ENCODE assay signal across 8 mouse cellular contexts in genomic region chr13:57476700-57477099, GRCm38 (mm10).
DNase-seq lines count a peak whose midpoint lies in the region; ATAC-seq and TF ChIP-seq lines count a peak whose summit lies in the region.
"Had no signal": no experiment of that assay in that cellular context is flagged by ENCODE, and none has a peak within 500 bp of the region (broad histone marks: within the 10 kb centered on the region; RNA-seq: fewer than 3 reads in every experiment).

No protein-coding gene starts in this region.

- 28% methylated on average over 6 of the region's 6 CpGs for WGBS in liver, embryonic 11.5 days
- WGBS in midbrain, embryonic 16.5 days: 30% methylated on average over 6 of the region's 6 CpGs

- peak; percentile 43 for DNase-seq in liver
- DNase-seq in liver, embryonic 11.5 days (ENCODE audit: low spot score): no peak
- peak; percentile 81 for DNase-seq in brain, adult 2 months (ENCODE audit: low read depth, low spot score)
- DNase-seq in cerebellum, postnatal 14 days: peak; percentile 72 to 74
- DNase-seq in layer of hippocampus, adult 2 months (ENCODE audit: low spot score in 2 of 2): peak; percentile 37 to 56
- DNase-seq in right cerebral cortex, postnatal 25 days: peak; percentile 43

- no peaks in the 10 kb centered on the region for H3K4me1 ChIP-seq in liver, embryonic 11.5 days (replicated peaks; ENCODE audit: control insufficient read depth, insufficient read depth, low read length)
- no peaks in the 10 kb centered on the region for H3K4me1 ChIP-seq in midbrain, embryonic 16.5 days (ENCODE audit: control insufficient read depth, insufficient read depth, low read length)

- H3K4me3 ChIP-seq in liver, embryonic 11.5 days (ENCODE audit: low read depth, low read length): no peak overlapping the region
- H3K4me3 ChIP-seq in layer of hippocampus, adult 2 months: no peak overlapping the region
- H3K4me3 ChIP-seq in midbrain, embryonic 16.5 days (ENCODE audit: low read depth, low read length): no peak overlapping the region
- H3K4me3 ChIP-seq: myocyte had no signal

- no peak overlapping the region for H3K4me2 ChIP-seq in liver, embryonic 11.5 days
- no peak overlapping the region for H3K4me2 ChIP-seq in midbrain, embryonic 16.5 days (ENCODE audit: low read length)

- H3K36me3 ChIP-seq in liver, embryonic 11.5 days (ENCODE audit: control insufficient read depth, insufficient read depth, low read length): no peaks in the 10 kb centered on the region
- H3K36me3 ChIP-seq in midbrain, embryonic 16.5 days (ENCODE audit: control insufficient read depth, insufficient read depth, low read length): no peaks in the 10 kb centered on the region

- peak; percentile 85 for TF ChIP-seq CTCF in layer of hippocampus, adult 2 months (conservative IDR thresholded peaks at IDR 0.05)

- H3K27ac ChIP-seq in liver, embryonic 11.5 days (ENCODE audit: low read depth, low read length): no peak overlapping the region
- H3K27ac ChIP-seq in layer of hippocampus, adult 2 months: no peak overlapping the region
- H3K27ac ChIP-seq in midbrain, embryonic 16.5 days (ENCODE audit: low read length): no peak overlapping the region

- H3K9me3 ChIP-seq in liver, embryonic 11.5 days (ENCODE audit: control insufficient read depth, low read length): no peaks in the 10 kb centered on the region
- no peaks in the 10 kb centered on the region for H3K9me3 ChIP-seq in midbrain, embryonic 16.5 days (replicated peaks; ENCODE audit: control insufficient read depth, low read length, poor library complexity, severe bottlenecking)

- H3K27me3 ChIP-seq in liver, embryonic 11.5 days (replicated peaks; ENCODE audit: control insufficient read depth, insufficient read depth, low read length): no peaks in the 10 kb centered on the region
- no peaks in the 10 kb centered on the region for H3K27me3 ChIP-seq in midbrain, embryonic 16.5 days (ENCODE audit: control insufficient read depth, insufficient read depth, low read depth, low read length)

- no peak for ATAC-seq in liver, embryonic 11.5 days (replicated peaks; ENCODE audit: low FRiP score)
- no peak for ATAC-seq in midbrain, embryonic 16.5 days

- H3K9ac ChIP-seq in liver, embryonic 11.5 days (ENCODE audit: low read depth, low read length): no peak overlapping the region
- H3K9ac ChIP-seq in midbrain, embryonic 16.5 days (ENCODE audit: low read depth, low read length): no peak overlapping the region
